Mouse (Mus musculus): Measurements from ENCODE around the gene Med20.

DNA sequence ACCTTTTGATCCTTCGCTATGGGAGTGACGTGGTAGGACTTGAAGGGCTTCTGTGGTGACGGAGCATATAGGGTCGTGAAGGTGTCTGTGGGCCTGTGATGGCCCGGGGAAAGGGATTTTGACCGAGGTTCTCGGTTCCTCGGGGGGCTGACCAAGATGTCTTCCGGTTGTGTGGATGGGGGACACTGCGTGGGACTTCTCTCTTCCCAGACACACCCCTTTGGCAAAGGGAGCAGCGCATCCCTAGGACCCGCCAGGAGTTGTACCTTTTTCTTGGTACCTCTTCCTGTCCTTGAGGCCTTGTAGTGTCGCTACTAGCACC, 240 bp downstream of the Med20 start:
- TF ChIP-seq CTCF (IDR thresholded peaks at IDR 0.05; ENCODE audit: low read depth) = no peak
- TF ChIP-seq EP300 (IDR thresholded peaks at IDR 0.05; ENCODE audit: low read depth) = 0 out of 2 replicates have a peak, but pooled peaks have one; percentile 1

All from liver, embryonic 14.5 days (tissue).